Mouse (Mus musculus): ENCODE results near the gene F2r.

DNA sequence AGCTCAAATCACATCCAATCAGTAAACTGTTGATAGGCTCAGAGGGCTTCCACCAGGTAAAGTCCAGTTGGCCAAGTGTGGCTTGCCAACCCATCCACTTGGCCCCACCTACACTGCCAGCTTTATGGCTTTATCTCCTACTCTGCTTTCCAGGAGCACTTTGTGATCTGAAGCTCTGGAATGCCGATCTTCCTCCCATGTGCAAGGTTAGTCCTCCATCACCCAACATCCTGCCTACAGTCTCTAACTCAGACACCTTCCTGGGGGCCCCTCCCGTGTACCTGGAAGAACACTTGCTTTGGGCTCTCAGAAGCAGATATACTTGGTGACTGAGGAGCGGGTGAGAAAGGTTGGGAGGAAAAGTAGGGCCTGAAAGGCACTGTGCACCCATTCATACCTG lies 26.7 kb downstream of the F2r start:
- TF ChIP-seq CTCF (IDR thresholded peaks at IDR 0.05; ENCODE audit: control insufficient read depth, insufficient read depth, insufficient read length) (no peak), USF1 (IDR thresholded peaks at IDR 0.05; ENCODE audit: low read depth) (no peak)
